Mouse (Mus musculus) lung, adult 2 months (tissue): ENCODE data around the gene 4930469K13Rik.

Experiments used
- CTCF ChIP-seq: fragments of 200-500 bp; IDR thresholded peaks from 2 replicates; pipeline ENCODE4 v1.5.1; 2011; ENCODE audit warnings: mild to moderate bottlenecking, low read length, control low read depth; ENCODE audit not compliant: insufficient read depth
- POLR2A ChIP-seq: fragments of 200-500 bp; IDR thresholded peaks from 2 replicates; pipeline ENCODE4 v1.6.1; 2011; ENCODE audit warnings: low read depth, mild to moderate bottlenecking, control low read depth, low read length, borderline replicate concordance; ENCODE audit errors: extremely low read depth

GRCm38 (mm10) chr11:33926551-33926950 lies 171.8 kb downstream of the 4930469K13Rik start:
- TF ChIP-seq CTCF (no peak), POLR2A (no peak)
